In genomic region chr12:100414717-100415398, GRCm38 (mm10) we compare ENCODE assay signal across 17 mouse cellular contexts.
DNase-seq lines count a peak whose midpoint lies in the region; ATAC-seq and TF ChIP-seq lines count a peak whose summit lies in the region.
"Had no signal": no experiment of that assay in that cellular context is flagged by ENCODE, and none has a peak within 500 bp of the region (broad histone marks: within the 10 kb centered on the region; RNA-seq: fewer than 3 reads in every experiment).

No protein-coding gene starts in this region.

- 49% methylated on average over 14 of the region's 14 CpGs for WGBS in heart, postnatal 0 days
- 62% methylated on average over 14 of the region's 14 CpGs for WGBS in intestine, embryonic 16.5 days

- intact Hi-C loops in gastrocnemius, adult 2 months (cut with DNase I): no loop called here
- intact Hi-C loops in heart, postnatal 36 days (cut with DNase I): no loop called here

- peak overlapping the region; percentile 46 for H3K27ac ChIP-seq in gastrocnemius, adult 2 months
- no peak overlapping the region for H3K27ac ChIP-seq in heart, postnatal 0 days (ENCODE audit: low read depth)
- peak overlapping the region; percentile 71 for H3K27ac ChIP-seq in layer of hippocampus, adult 2 months
- H3K27ac ChIP-seq in intestine, embryonic 16.5 days (ENCODE audit: low read length): no peak overlapping the region
- H3K27ac ChIP-seq: limb, embryonic 12.5 days; liver, embryonic 13.5 days; midbrain, embryonic 13.5 days had no signal

- no peak overlapping the region for H3K4me2 ChIP-seq in heart, postnatal 0 days (ENCODE audit: low read depth, low read length)
- no peak overlapping the region for H3K4me2 ChIP-seq in intestine, embryonic 16.5 days (ENCODE audit: low read depth, low read length)
- H3K4me2 ChIP-seq: limb, embryonic 12.5 days; liver, embryonic 13.5 days; midbrain, embryonic 13.5 days had no signal

- H3K36me3 ChIP-seq in heart, postnatal 0 days (replicated peaks; ENCODE audit: control insufficient read depth, insufficient read depth, low read length): peaks cover 24% of the 10 kb centered on the region
- H3K36me3 ChIP-seq in intestine, embryonic 16.5 days (ENCODE audit: control insufficient read depth, insufficient read depth, low read length): no peaks in the 10 kb centered on the region

- no peaks in the 10 kb centered on the region for H3K27me3 ChIP-seq in heart, postnatal 0 days (ENCODE audit: control insufficient read depth, insufficient read depth, low read length)
- H3K27me3 ChIP-seq in intestine, embryonic 16.5 days (replicated peaks; ENCODE audit: control insufficient read depth, insufficient read depth, low read length): no peaks in the 10 kb centered on the region
- H3K27me3 ChIP-seq: CH12.LX; limb, embryonic 12.5 days; liver, embryonic 13.5 days; midbrain, embryonic 13.5 days had no signal

- TF ChIP-seq EP300 in heart, postnatal 0 days (IDR thresholded peaks at IDR 0.05; ENCODE audit: low read depth): no peak

- no peak overlapping the region for H3K4me3 ChIP-seq in gastrocnemius, adult 2 months
- no peak overlapping the region for H3K4me3 ChIP-seq in heart, postnatal 0 days (ENCODE audit: low read depth, low read length)
- H3K4me3 ChIP-seq in layer of hippocampus, adult 2 months: no peak overlapping the region
- H3K4me3 ChIP-seq in intestine, embryonic 16.5 days (ENCODE audit: low read length): no peak overlapping the region
- H3K4me3 ChIP-seq: limb, embryonic 12.5 days; liver, embryonic 13.5 days; midbrain, embryonic 13.5 days had no signal

- no peak overlapping the region for H3K9ac ChIP-seq in heart, postnatal 0 days (replicated peaks; ENCODE audit: low read depth, low read length)
- no peak overlapping the region for H3K9ac ChIP-seq in intestine, embryonic 16.5 days (ENCODE audit: low read depth, low read length)
- H3K9ac ChIP-seq: limb, embryonic 12.5 days; liver, embryonic 13.5 days; midbrain, embryonic 13.5 days had no signal

- DNase-seq in gastrocnemius, adult 2 months: no peak
- DNase-seq in gastrocnemius, adult 8-10 months (ENCODE audit: low spot score in 2 of 2): no peak
- DNase-seq in heart, postnatal 0 days (ENCODE audit: low spot score): peak; percentile 39
- DNase-seq in heart, postnatal 36 days: no peak
- no peak for DNase-seq in layer of hippocampus, adult 2 months (ENCODE audit: low spot score in 2 of 2)
- no peak for DNase-seq in layer of hippocampus, adult 11-12 months (ENCODE audit: low spot score)
- no peak for DNase-seq in cerebellum, postnatal 10 days
- DNase-seq: adrenal gland, adult 2 months; cerebellum, postnatal 36 days; gastrocnemius, postnatal 10 days; kidney, adult 18-20 months; liver, embryonic 13.5 days had no signal

- no peak for TF ChIP-seq CTCF in gastrocnemius, adult 2 months (IDR thresholded peaks at IDR 0.05)
- TF ChIP-seq CTCF in heart, postnatal 0 days (IDR thresholded peaks at IDR 0.05; ENCODE audit: low read depth): peak; percentile 11; the same call in 1 of the 2 replicates
- no peak for TF ChIP-seq CTCF in layer of hippocampus, adult 2 months (conservative IDR thresholded peaks at IDR 0.05)

- peak; percentile 73 for ATAC-seq in heart, postnatal 0 days (ENCODE audit: insufficient read depth, low read depth)
- ATAC-seq in intestine, embryonic 16.5 days: 0 out of 2 replicates have a peak, but pooled peaks have one; percentile 50
- ATAC-seq: forebrain, embryonic 16.5 days; midbrain, embryonic 13.5 days had no signal

- H3K4me1 ChIP-seq in heart, postnatal 0 days (ENCODE audit: control insufficient read depth, insufficient read depth): no peaks in the 10 kb centered on the region; the same call in 1 of the 2 replicates
- 0 out of 2 replicates have a peak, but pooled peaks cover 2% of the 10 kb centered on the region for H3K4me1 ChIP-seq in intestine, embryonic 16.5 days (ENCODE audit: control insufficient read depth, insufficient read depth, low read length)
- H3K4me1 ChIP-seq: limb, embryonic 12.5 days had no signal

- H3K9me3 ChIP-seq in heart, postnatal 0 days (replicated peaks; ENCODE audit: control insufficient read depth, low read length): no peaks in the 10 kb centered on the region
- no peaks in the 10 kb centered on the region; the same call in 1 of the 2 replicates for H3K9me3 ChIP-seq in intestine, embryonic 16.5 days (ENCODE audit: control insufficient read depth, low read length)
- H3K9me3 ChIP-seq: limb, embryonic 12.5 days; liver, embryonic 13.5 days; midbrain, embryonic 13.5 days had no signal

Comparison
In these comparisons a context has a peak if more than half of its experiments do, and no peak if none do; other contexts are left out.
1. H3K27ac ChIP-seq: peak in gastrocnemius, adult 2 months (single experiment) and layer of hippocampus, adult 2 months (single experiment); none in heart, postnatal 0 days (single experiment) and intestine, embryonic 16.5 days (single experiment).